Mouse (Mus musculus): ENCODE data around the gene Satb2.

The Satb2 gene

GRCm38 (mm10) chr1:56930096-56930495, 48.4 kb downstream of the Satb2 start:
- DNase-seq (ENCODE audit: extremely low spot score), result no peak

DNA sequence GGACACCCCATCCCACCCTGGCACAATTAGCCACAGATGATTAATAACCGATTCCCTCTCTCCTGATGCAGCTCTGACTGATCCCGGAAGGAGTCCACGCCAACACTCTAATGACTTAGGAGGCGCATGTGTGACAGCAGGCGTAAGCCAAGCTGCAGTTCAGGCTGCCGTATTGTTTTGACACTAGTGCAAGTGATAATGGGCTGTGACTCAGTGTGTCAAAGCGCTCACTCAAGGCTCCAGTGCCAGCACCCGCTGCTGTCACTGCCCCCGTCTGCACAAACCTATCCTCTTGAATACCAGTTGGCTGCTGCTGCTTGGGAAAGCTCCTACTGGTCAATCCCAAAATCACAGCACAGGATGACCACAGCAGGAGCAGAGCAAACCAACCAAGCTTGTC, 49.7 kb downstream of the Satb2 start:
- DNase-seq (ENCODE audit: extremely low spot score), result no peak

- DNase-seq (ENCODE audit: extremely low spot score), result no peak
These were observed 58.0 kb downstream of the Satb2 start for GRCm38 (mm10) chr1:56920472-56920871.

GRCm38 (mm10) chr1:56914279-56914678, 64.2 kb downstream of the Satb2 start:
- no peak for DNase-seq (ENCODE audit: extremely low spot score)

GRCm38 (mm10) chr1:56900706-56901287, 77.7 kb downstream of the Satb2 start:
- DNase-seq (ENCODE audit: extremely low spot score), result no peak

GRCm38 (mm10) chr1:56900187-56900586, 78.3 kb downstream of the Satb2 start:
- no peak for DNase-seq (ENCODE audit: extremely low spot score)

DNA sequence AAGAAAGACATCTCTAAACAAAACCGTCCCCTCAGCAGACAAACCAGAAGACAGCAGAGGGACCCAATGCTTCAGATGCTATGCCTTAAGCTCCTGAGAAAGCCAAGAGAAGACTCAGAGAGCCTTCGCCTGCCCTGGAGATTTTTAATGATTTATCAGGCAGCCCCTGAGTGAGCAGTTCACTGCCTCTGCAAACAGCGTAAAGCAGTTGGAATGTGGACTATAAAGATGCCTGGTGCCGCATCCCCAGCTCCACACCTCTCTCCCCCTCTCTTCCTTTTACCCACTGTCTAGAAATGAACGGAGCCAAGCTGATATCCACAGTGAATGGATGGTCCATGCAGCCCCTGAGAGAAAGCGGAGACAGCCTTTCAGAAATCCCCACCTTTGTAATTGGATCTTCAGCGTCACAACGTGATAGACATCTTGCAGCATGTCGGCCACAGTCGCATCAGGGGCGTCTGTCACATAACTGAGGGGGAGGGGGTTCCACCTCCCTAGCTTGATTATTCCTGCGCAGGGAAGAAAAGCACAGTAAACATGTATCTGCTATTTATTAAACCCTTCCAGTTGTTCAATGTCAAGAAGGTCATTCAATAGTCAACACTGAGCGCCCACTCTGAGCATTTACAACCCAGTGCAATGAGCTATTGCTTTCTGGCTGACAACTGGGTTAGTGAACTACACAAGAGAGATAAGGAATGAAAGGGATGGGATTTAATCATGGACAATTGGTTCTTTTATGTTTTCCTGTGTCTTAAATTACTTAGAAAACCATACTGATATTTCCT, 79.6 kb downstream of the Satb2 start:
- DNase-seq (ENCODE audit: extremely low spot score), result peak; percentile 2

DNA sequence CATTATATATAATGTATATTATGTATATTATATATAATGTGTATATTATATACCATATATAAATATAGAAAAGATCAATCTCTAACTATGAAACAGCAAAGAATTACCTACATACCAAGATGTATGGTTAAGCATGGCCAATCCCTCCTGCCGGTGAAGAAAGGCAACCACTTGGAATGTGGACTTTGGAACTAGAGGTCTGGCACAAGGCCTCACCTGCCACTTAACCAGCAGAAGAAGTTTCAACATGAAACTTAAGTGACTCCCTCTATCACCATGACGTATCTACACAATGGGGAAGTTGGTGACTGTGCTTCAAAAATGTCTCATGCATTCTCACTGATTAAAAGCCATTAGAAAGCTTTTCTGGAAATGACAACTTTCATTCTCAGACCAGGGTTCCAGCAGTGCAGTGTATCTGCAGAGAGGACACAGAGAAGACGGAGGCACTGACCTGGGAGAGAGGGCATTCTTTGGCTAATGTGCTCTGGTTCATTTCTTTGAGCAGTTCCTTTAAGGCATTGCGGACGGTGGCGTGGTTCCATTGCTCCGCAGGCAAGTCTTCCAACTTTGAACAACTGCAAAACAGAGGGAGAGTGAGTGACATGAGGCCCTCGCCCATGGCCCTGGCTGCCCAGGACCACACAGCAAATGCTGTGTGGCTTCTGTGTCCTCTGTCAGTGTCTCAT, 80.8 kb downstream of the Satb2 start:
- no peak for DNase-seq (ENCODE audit: extremely low spot score)

DNA sequence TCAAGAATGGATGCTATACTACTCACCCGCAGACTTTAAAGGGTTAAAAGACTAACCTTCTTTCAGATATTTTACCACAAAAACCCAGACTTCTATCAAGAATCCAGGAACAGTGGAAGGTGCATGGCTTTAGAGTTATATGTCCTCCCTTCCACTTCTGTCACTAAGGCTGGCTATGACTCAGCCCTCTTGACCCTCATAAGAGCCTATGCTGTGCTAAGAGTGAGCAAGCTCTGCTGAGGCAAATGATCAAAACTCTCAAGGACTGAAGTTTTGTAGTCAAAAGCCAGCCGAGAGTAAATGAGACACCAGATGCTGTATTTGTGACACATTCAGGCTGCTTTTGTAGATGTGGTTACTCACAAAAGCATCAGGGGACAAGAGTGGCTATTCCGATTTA, 81.8 kb downstream of the Satb2 start:
- DNase-seq (ENCODE audit: extremely low spot score), result no peak

- no peak for DNase-seq (ENCODE audit: extremely low spot score)
These were observed 85.7 kb downstream of the Satb2 start for GRCm38 (mm10) chr1:56892766-56893165.

DNA sequence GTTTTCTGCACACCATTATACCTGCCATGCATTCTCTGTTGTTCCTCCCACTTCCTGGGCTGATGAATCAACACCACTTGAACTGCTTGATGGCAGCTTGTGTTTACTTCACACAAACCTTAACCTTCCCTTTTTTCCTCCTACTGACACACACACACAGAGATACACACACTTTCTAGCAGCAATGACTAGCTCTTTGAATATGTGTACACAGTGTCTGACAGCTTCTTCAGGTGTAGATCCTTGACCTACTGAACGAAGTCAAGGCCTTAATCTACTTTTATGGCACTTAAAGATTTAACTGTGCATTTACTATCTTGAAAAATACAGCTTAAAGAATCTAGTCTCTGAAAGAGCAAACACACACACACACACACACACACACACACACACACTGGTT, 89.5 kb downstream of the Satb2 start:
- DNase-seq (ENCODE audit: extremely low spot score), result no peak

GRCm38 (mm10) chr1:56887524-56887923, 90.9 kb downstream of the Satb2 start:
- DNase-seq (ENCODE audit: extremely low spot score), result no peak

DNA sequence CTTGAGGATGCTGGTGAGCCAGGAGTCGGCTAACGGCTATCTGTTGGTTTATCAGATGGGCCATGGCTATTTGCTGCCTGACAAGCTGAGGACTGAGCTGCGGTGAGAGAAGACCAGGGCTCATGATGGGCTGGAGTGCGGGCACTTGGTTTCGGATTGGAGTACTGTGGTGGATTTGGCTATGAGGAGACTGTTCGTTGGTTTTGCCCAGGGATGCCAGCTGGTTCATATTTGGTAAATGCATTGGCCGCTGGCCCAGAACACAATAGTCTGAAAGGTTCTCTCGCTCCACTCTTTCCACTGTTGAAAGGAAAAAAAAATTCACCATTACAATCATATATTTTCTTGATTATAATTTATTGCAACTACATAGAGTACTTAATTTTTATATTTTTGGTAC, 107.0 kb downstream of the Satb2 start:
- DNase-seq (ENCODE audit: extremely low spot score), result no peak

GRCm38 (mm10) chr1:56865246-56865645, 113.2 kb downstream of the Satb2 start:
- DNase-seq (ENCODE audit: extremely low spot score), result no peak

- DNase-seq (ENCODE audit: extremely low spot score), result no peak
These were observed 115.7 kb downstream of the Satb2 start for GRCm38 (mm10) chr1:56862799-56863198.

GRCm38 (mm10) chr1:56857202-56857601, 121.2 kb downstream of the Satb2 start:
- DNase-seq (ENCODE audit: extremely low spot score), result no peak

- DNase-seq (ENCODE audit: extremely low spot score), result no peak
These were observed 128.0 kb downstream of the Satb2 start for GRCm38 (mm10) chr1:56850446-56850845.

DNA sequence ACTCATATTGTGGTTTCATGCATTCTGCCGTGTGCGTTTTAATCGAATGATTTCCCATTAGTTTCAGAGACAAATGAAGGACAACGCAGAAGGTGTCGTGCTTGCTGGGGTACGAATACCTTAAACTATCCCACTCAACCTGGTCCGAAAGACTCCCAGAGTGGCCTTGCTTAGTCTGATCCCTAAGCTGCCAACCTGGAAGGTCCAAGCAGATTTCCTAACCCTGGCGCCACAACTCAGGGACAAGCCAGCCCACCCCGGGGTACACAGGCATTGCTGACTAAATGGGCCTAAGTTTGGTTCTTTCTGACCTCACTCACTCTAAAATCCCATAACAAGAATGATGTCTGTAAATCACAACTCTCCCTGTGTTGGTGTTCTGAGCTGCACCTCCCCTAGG, 132.1 kb downstream of the Satb2 start:
- no peak for DNase-seq (ENCODE audit: extremely low spot score)

DNA sequence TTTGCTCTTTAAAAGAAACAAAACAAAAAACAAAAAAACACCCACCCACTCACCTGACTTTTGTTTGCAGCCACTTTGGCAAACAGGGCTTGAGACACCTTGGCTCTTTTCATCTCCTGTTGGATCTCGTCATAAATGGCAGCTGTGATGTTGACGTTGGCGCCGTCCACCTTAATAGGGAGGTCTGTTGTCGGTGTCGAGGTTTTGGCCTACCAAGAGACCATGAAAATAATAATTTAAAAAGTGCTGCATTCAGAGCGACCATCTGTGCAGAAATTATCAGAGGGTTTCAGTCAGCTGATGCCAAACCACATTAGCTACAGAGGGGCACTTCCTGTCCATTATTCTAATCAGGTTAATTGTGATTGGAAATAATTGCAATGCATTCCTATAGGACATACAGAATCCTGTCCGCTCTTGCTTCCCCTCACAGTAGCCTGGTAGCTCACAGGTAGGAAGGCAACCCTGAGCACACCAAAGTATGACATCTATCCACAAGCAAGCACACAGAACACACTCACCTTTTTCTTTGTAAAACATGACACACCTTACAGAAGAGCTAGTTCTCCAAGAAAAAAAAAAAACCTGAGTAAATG, 132.8 kb downstream of the Satb2 start:
- no peak for DNase-seq (ENCODE audit: extremely low spot score)

GRCm38 (mm10) chr1:56844551-56845330, 133.7 kb downstream of the Satb2 start:
- no peak for DNase-seq (ENCODE audit: extremely low spot score)

GRCm38 (mm10) chr1:56838901-56839300, 139.5 kb downstream of the Satb2 start:
- no peak for DNase-seq (ENCODE audit: extremely low spot score)
